Mouse (Mus musculus) small intestine, adult 2 months (tissue): ENCODE data around the gene Zfp423. TPM values are rescaled to one million over a fixed set of nuclear protein-coding genes. Genes with fewer than 3 reads are reported as not detected.

ENCODE experiments used
- H3K27ac ChIP-seq: fragments of 200-500 bp; 2 replicates; pipeline ENCODE4 v1.5.1; 2012; ENCODE audit warnings: low read depth, low read length, control low read depth, inconsistent platforms; ENCODE audit not compliant: insufficient read depth
- H3K27me3 ChIP-seq: fragments of 200-500 bp; 2 replicates; pipeline ENCODE4 v1.6.1; 2012; ENCODE audit warnings: mild to moderate bottlenecking, moderate library complexity, low read length, inconsistent platforms; ENCODE audit not compliant: control insufficient read depth, insufficient read depth
- H3K36me3 ChIP-seq: fragments of 200-500 bp; 2 replicates; pipeline ENCODE4 v1.6.1; 2012; ENCODE audit warnings: mild to moderate bottlenecking, low read length, control low read depth, inconsistent platforms; ENCODE audit not compliant: control insufficient read depth, insufficient read depth
- H3K4me1 ChIP-seq: fragments of 200-500 bp; 2 replicates; pipeline ENCODE4 v1.6.1; 2012; ENCODE audit warnings: low read length, inconsistent platforms, mixed read lengths; ENCODE audit not compliant: control insufficient read depth, insufficient read depth, insufficient read length
- H3K4me3 ChIP-seq: fragments of 200-500 bp; 2 replicates; pipeline ENCODE4 v1.5.1; 2012; ENCODE audit warnings: low read depth, mild to moderate bottlenecking, control low read depth, inconsistent platforms, low read length, moderate library complexity
- CTCF ChIP-seq: fragments of 200-500 bp; IDR thresholded peaks from 2 replicates; pipeline ENCODE4 v1.5.1; 2012; ENCODE audit warnings: low read depth, mild to moderate bottlenecking, control low read depth, inconsistent platforms, low read length, moderate library complexity, mixed read lengths; ENCODE audit not compliant: insufficient replicate concordance, insufficient read length; ENCODE audit errors: extremely low read depth
- POLR2A ChIP-seq: fragments of 200-500 bp; IDR thresholded peaks from 2 replicates; pipeline ENCODE4 v1.6.1; 2012; ENCODE audit warnings: low read depth, mild to moderate bottlenecking, control low read depth, inconsistent platforms, low read length, moderate library complexity
- WGBS: fragments of 180-500 bp; shearing (Covaris S2); methylation state at CpG from one replicate; pipeline ENCODE4 v1.1.7; 2018; 5-methylcytosine and 5-hydroxymethylcytosine counted together
- polyA plus RNA-seq: library from polyadenylated mRNA; depleted of rRNA; stranded (reverse); fragments of >200 nt; gene quantifications from 2 replicates; pipeline ENCODE4 v1.2.3, GENCODE M21; 2012

Zfp423 gene
- polyA plus RNA-seq, 1 experiment: 2.3 TPM

DNA sequence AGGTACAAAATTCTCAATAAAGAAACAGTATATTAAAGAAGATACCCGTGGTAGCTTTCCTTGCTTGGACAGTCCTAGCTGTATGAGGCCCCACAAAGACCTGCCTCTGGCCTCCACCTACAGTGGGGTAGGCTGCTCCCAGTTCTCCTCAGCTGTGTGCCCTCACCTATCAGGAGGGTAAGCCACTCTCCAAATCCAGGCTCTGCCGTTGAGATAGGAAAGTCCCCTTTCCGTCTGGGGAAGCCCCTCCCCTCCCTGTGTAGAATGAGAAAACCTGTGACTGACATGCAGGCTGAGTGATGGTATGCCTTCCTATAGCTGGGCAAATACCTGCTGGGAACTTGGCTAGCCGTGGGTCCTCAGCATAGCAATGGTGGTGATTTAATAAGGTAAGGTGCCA lies 257.8 kb downstream of the Zfp423 start:
- H3K27me3 ChIP-seq: no peaks in the 10 kb centered on the region
- 63% methylated on average over 4 of the region's 4 CpGs for WGBS
- H3K36me3 ChIP-seq: no peaks in the 10 kb centered on the region
- H3K4me3 ChIP-seq: no peak overlapping the region
- no peaks in the 10 kb centered on the region for H3K4me1 ChIP-seq
- TF ChIP-seq CTCF (no peak), POLR2A (no peak)
- no peak overlapping the region for H3K27ac ChIP-seq

DNA sequence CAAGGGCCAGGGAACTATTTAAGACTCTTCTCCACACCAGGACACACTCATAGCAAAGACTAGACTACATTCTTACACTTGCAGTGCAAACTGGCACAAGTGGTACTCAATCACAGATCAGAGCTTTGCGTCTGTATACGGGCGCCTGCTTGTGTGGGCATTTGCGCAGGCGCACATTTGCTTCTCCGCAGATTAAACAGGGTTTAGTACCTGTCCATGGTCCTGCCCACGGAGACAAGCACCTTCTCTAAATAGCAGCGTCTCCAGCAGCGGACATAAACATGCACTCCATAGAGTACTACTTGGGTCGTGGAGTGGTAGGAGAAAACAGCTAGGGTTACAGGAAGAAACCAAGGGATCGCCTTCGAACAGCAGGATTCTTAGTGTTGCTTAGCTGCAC lies 259.1 kb downstream of the Zfp423 start:
- Histone ChIP-seq H3K36me3 (no peaks in the 10 kb centered on the region), H3K27me3 (no peaks in the 10 kb centered on the region), H3K27ac (no peak overlapping the region), H3K4me3 (no peak overlapping the region), H3K4me1 (no peaks in the 10 kb centered on the region)
- no peak for TF ChIP-seq CTCF
- TF ChIP-seq POLR2A: no peak
- WGBS: 28% methylated on average over 12 of the region's 12 CpGs

DNA sequence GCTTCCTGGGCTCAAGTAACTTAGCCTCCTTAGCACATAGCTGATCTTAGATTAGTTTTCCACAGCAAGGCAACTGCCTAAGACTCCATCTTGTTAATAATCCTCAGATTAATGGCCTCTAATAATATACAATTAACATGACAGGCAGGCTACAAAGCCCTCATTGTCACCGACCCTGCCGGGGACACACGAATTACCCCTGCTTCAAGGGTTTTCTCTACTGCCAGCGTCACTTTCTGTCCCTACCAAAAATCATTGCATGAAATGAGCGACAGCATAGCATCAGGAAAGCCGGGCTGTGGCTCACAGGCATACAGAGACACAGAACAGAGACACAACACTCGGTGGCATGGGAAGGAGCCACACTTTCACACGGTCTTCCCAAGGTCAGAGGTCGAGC lies 262.3 kb downstream of the Zfp423 start:
- H3K27me3 ChIP-seq: no peaks in the 10 kb centered on the region
- WGBS: 66% methylated on average over 9 of the region's 9 CpGs
- H3K4me1 ChIP-seq: no peaks in the 10 kb centered on the region
- TF ChIP-seq CTCF (no peak), POLR2A (no peak)
- no peak overlapping the region for H3K4me3 ChIP-seq
- H3K36me3 ChIP-seq: no peaks in the 10 kb centered on the region
- no peak overlapping the region for H3K27ac ChIP-seq

DNA sequence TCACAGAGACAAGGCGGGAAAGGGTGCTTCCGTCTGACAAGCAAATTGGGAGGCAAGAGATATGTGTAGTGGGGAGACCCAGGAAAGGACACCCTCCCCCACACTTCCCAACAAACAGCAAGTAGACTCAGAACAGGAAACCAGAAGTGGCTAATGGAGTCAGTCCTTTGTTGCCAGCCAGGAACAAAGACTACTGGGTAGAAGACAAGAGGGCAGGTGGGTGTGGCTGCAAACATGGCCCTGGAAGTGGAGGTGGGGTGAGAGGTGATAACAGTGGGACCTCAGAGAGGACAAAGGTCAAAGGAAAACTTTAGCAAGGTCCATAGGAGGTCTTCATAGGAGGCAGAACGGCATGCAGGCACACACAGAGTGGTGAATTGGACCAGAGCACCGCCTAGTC lies 265.7 kb downstream of the Zfp423 start:
- Histone ChIP-seq H3K36me3 (no peaks in the 10 kb centered on the region), H3K4me1 (no peaks in the 10 kb centered on the region), H3K27me3 (no peaks in the 10 kb centered on the region), H3K4me3 (no peak overlapping the region), H3K27ac (no peak overlapping the region)
- TF ChIP-seq CTCF (no peak), POLR2A (no peak)
- WGBS: 63% methylated on average over 4 of the region's 4 CpGs

DNA sequence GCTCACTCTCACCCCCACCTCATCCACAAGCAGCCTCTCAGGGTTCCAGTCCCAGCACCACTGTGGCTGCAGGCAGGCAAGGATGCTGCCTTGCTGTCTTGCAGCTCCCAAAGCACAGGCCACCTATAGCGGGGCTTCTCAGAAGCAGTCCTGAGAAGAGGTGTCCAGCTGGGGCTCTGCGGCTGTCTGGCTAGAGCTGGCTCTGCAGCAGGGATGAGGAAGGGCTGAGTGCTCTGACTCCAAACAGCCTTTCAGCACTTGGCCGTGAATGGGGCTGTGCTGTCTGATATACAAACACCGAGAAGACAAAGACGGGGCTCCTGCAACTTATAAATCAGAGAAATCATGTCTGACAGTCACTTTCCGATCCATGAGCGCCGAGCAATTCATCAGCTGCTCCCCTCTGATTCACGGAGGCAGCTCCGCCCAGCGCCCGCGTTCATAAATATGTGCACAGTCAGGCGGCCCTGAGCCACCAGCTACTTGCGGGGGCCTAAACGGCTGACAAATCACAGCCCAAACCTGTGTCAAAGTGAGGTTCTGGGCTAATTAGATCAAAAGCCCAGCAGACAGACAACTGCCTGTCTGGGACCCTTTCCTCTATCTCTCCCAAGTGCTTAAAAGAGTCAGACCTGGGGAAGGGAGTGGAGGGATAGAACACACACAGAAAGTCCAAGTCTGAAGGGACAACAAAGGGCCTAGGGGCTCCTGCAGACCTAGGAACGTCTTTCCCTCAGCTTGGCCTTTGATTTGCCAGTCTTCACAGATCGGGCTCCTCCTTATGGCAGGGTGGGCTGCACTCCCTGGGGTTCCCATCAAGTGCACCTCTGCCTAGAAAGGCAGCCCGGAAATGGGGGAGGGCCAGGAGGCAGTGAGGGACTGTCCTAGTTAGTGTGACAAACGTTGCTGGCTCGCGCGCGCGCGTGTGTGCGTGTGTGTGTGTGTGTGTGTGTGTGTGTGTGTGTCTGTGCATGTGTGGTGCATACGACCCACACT lies 269.0 kb downstream of the Zfp423 start:
- Histone ChIP-seq H3K27ac (no peak overlapping the region), H3K4me3 (no peak overlapping the region), H3K4me1 (no peaks in the 10 kb centered on the region), H3K36me3 (no peaks in the 10 kb centered on the region), H3K27me3 (no peaks in the 10 kb centered on the region)
- TF ChIP-seq POLR2A (no peak), CTCF (no peak)
- WGBS: 33% methylated on average over 28 of the region's 28 CpGs

DNA sequence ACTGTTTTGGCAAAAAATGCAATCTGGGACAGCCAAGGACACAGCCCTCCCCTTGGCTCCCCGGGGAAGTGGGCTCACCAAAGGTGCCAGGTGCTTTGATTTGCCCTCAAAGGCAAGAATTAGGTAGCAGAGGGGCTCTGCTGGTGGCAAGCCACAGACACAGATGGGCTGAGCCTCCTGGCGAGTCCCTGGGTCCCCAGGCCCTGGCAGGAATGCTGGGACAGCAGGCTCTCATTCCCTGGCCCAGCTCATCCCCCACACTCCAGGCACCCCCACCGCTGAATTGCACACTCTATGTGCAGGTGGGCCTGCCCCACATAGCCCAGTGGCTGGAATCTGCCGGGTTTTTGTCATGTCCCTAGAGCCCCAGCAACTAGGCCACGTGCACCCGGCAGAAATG lies 270.2 kb downstream of the Zfp423 start:
- Histone ChIP-seq H3K36me3 (no peaks in the 10 kb centered on the region), H3K4me1 (no peaks in the 10 kb centered on the region), H3K27ac (no peak overlapping the region), H3K4me3 (no peak overlapping the region), H3K27me3 (no peaks in the 10 kb centered on the region)
- 75% methylated on average over 6 of the region's 6 CpGs for WGBS
- TF ChIP-seq POLR2A: no peak
- TF ChIP-seq CTCF: no peak

DNA sequence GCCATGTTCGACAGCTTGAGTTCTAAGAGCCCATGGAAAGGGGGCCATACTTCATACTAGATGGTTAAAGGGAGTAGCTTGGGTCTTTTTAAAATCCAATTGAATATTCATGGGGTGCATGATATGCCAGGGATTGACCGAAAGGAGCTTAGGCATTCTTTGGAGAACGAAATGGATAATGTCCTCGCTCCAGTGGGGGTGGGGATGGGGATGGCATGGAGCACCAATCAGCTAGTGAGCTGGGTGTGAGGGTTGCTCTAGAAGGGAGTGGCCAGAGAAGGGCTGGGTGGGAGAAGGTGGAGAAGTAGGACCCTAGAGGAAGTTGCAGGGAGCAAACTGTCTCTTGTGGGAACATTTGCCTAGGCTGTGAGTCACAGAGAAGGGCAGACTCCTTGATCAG lies 271.0 kb downstream of the Zfp423 start:
- TF ChIP-seq POLR2A (no peak), CTCF (no peak)

More for the DNA sequence above, 271.0 kb downstream of the Zfp423 start:
- no peaks in the 10 kb centered on the region for H3K27me3 ChIP-seq
- H3K36me3 ChIP-seq: no peaks in the 10 kb centered on the region
- no peaks in the 10 kb centered on the region for H3K4me1 ChIP-seq
- WGBS: 67% methylated on average over 4 of the region's 4 CpGs
- no peak overlapping the region for H3K27ac ChIP-seq
- H3K4me3 ChIP-seq: no peak overlapping the region
